Mouse (Mus musculus): ENCODE data around the gene Plekhm1.

- TF ChIP-seq USF1 (IDR thresholded peaks at IDR 0.05; ENCODE audit: low read depth, low read length) (no peak), EP300 (IDR thresholded peaks at IDR 0.05; ENCODE audit: low read depth in 1 of 2, low read length in 2 of 2) (no peak)
Measured at GRCm38 (mm10) chr11:103357710-103358109, 54.8 kb downstream of the Plekhm1 start.

Data from MEL (cell line).